Mouse (Mus musculus) hindbrain, embryonic 10.5 days (tissue): ENCODE measurements around the gene Dolpp1. TPM values are rescaled to one million over a fixed set of nuclear protein-coding genes. Genes with fewer than 3 reads are reported as not detected.
"Not testable (repeated sequence)": the region's sequence is repeated elsewhere in the genome, so short reads cannot be mapped to it uniquely, and the experiment has no call there.

Experiments
- DNase-seq: peaks from one replicate; pipeline ENCODE4 v3.0.0-alpha.2; 2017; ENCODE audit warnings: low spot score
- H3K27ac ChIP-seq: fragments of 300-500 bp; sonication (generic); 2 replicates; pipeline ENCODE4 v1.5.1; 2016; ENCODE audit warnings: mild to moderate bottlenecking, moderate library complexity
- H3K27me3 ChIP-seq: fragments of 300-500 bp; sonication (generic); 2 replicates; pipeline ENCODE4 v1.6.1; 2016; ENCODE audit warnings: mild to moderate bottlenecking; ENCODE audit not compliant: poor library complexity, insufficient read depth, severe bottlenecking
- H3K36me3 ChIP-seq: fragments of 300-500 bp; sonication (generic); 2 replicates; pipeline ENCODE4 v1.6.1; 2016; ENCODE audit warnings: mild to moderate bottlenecking, moderate library complexity
- H3K4me1 ChIP-seq: fragments of 300-500 bp; sonication (generic); replicated peaks from 2 replicates; pipeline ENCODE4 v1.6.1; 2016; ENCODE audit warnings: mild to moderate bottlenecking
- H3K4me3 ChIP-seq: fragments of 300-500 bp; sonication (generic); 2 replicates; pipeline ENCODE4 v1.5.1; 2016; ENCODE audit warnings: mild to moderate bottlenecking, moderate library complexity
- H3K9me3 ChIP-seq: fragments of 300-500 bp; sonication (generic); 2 replicates; pipeline ENCODE4 v1.6.1; 2016; ENCODE audit warnings: mild to moderate bottlenecking, moderate library complexity
- WGBS: fragments of 180-500 bp; shearing (Covaris S2); methylation state at CpG from one replicate; pipeline ENCODE4 v1.1.7; 2016; 5-methylcytosine and 5-hydroxymethylcytosine counted together
- polyA plus RNA-seq: library from polyadenylated mRNA; unstranded; fragments of >200 nt; fragmentation: Nextera tagmentation; extraction: Ambion mirVana; gene quantifications from 2 replicates; pipeline ENCODE4 v1.2.1, GENCODE M21; 2016

Gene Dolpp1
- polyA plus RNA-seq, 1 experiment from 2014 or later, result 52.9 TPM

DNA sequence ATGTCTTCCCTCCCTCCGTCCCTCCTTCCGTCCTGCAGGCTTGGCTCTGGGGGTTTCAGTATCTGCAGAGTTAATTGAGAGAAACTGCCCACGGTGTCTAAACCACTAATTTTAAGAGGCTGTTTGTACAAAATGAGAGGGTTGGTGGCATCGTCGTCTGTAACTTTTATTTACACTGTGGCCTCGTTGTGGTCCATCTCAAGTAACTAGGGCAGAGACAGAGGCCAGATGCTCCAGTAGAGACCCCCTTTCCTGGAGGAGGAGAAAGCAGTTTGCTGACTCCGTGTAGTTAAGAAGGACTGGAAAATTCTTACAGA, 24.6 kb downstream of the Dolpp1 start:
- no peak for DNase-seq
- Histone ChIP-seq H3K9me3 (no peaks in the 10 kb centered on the region), H3K27ac (peak overlapping the region; percentile 97), H3K27me3 (peaks cover 17% of the 10 kb centered on the region), H3K4me1 (peaks cover 60% of the 10 kb centered on the region), H3K36me3 (peaks cover 16% of the 10 kb centered on the region), H3K4me3 (peak overlapping the region; percentile 94)
- under 1% methylated on average over 7 of the region's 7 CpGs for WGBS

- Histone ChIP-seq H3K27me3 (peaks cover 17% of the 10 kb centered on the region), H3K4me1 (peaks cover 60% of the 10 kb centered on the region), H3K27ac (peak overlapping the region; percentile 97), H3K4me3 (peak overlapping the region; percentile 94), H3K36me3 (peaks cover 14% of the 10 kb centered on the region)
- DNase-seq, H3K9me3 ChIP-seq: not testable (repeated sequence)
- WGBS, result 85% methylated on average over 6 of the region's 6 CpGs
Observed at GRCm38 (mm10) chr2:30417154-30417553, 25.1 kb downstream of the Dolpp1 start.

GRCm38 (mm10) chr2:30417595-30418165, 25.6 kb downstream of the Dolpp1 start:
- Histone ChIP-seq H3K27me3 (peaks cover 17% of the 10 kb centered on the region), H3K27ac (no peak overlapping the region; the same call in 1 of the 2 replicates), H3K36me3 (peaks cover 9% of the 10 kb centered on the region; the same call in 1 of the 2 replicates), H3K4me1 (peaks cover 60% of the 10 kb centered on the region), H3K4me3 (peak overlapping the region; percentile 94), H3K9me3 (no peaks in the 10 kb centered on the region)
- no peak for DNase-seq
- 83% methylated on average over 5 of the region's 5 CpGs for WGBS

DNA sequence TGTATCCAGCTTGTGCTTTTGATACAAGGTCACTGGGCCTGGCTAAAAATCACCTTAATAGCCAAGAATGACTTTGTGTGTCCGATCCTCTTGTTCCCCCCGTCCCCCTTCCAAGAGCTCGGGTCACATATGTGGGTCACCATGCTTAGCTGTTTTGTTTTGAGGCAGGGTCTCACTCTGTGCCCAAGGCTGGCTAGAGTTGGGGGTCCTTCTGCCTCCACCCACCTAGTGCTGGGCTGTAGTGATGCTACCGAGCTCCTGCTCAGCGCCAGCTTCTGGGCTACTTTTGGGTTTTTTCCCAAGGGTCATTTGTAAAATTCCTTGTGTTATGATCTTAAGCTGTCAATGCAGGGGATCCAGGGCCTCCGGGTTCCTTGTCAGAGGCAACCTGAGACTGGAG, 26.2 kb downstream of the Dolpp1 start:
- H3K4me3 ChIP-seq, result peak overlapping the region; percentile 23
- no peak for DNase-seq
- peaks cover 9% of the 10 kb centered on the region; the same call in 1 of the 2 replicates for H3K36me3 ChIP-seq
- peaks cover 59% of the 10 kb centered on the region for H3K4me1 ChIP-seq
- H3K27me3 ChIP-seq, result peaks cover 17% of the 10 kb centered on the region
- 76% methylated on average over 6 of the region's 6 CpGs for WGBS
- H3K27ac ChIP-seq, result no peak overlapping the region
- H3K9me3 ChIP-seq, result no peaks in the 10 kb centered on the region

- H3K4me1 ChIP-seq, result peaks cover 50% of the 10 kb centered on the region
- WGBS, result 28% methylated on average over 10 of the region's 10 CpGs
- peak overlapping the region; percentile 74 for H3K27ac ChIP-seq
- peaks cover 13% of the 10 kb centered on the region for H3K36me3 ChIP-seq
- peak; percentile 35 for DNase-seq
- H3K4me3 ChIP-seq, result peak overlapping the region; percentile 18; the same call in 1 of the 2 replicates
- no peaks in the 10 kb centered on the region for H3K9me3 ChIP-seq
- peaks cover 9% of the 10 kb centered on the region for H3K27me3 ChIP-seq
Observed at GRCm38 (mm10) chr2:30419112-30419511, 27.1 kb downstream of the Dolpp1 start.

GRCm38 (mm10) chr2:30421432-30421831, 29.4 kb downstream of the Dolpp1 start:
- Histone ChIP-seq H3K27me3 (no peaks in the 10 kb centered on the region), H3K36me3 (peaks cover 21% of the 10 kb centered on the region), H3K4me1 (peaks cover 30% of the 10 kb centered on the region), H3K4me3 (no peak overlapping the region), H3K27ac (no peak overlapping the region), H3K9me3 (no peaks in the 10 kb centered on the region)
- WGBS, result 77% methylated on average over 4 of the region's 4 CpGs
- DNase-seq, result no peak

DNA sequence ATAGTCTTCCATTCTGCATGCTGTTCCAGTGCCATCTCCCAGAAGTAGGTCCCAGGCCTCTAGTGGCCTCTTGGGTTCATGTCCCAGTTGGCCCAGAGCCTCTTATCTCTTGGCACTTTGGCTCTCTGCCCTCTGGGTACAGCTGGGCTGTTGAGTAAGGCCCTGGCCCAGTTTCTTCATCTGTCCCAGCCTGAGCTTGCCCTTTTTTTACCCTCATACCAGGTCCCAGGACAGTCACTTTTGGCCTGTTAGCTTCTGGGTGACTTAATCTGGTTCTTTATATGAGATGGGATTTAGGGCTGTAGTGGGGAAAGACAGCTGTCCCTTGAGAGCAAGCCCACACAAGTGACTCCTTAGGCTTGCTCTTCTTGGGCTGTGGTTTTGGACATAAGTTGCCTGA, 37.1 kb downstream of the Dolpp1 start:
- no peak overlapping the region for H3K4me3 ChIP-seq
- no peaks in the 10 kb centered on the region for H3K9me3 ChIP-seq
- DNase-seq, result no peak
- peaks cover 85% of the 10 kb centered on the region for H3K36me3 ChIP-seq
- H3K27me3 ChIP-seq, result no peaks in the 10 kb centered on the region
- H3K27ac ChIP-seq, result no peak overlapping the region
- H3K4me1 ChIP-seq, result no peaks in the 10 kb centered on the region

DNA sequence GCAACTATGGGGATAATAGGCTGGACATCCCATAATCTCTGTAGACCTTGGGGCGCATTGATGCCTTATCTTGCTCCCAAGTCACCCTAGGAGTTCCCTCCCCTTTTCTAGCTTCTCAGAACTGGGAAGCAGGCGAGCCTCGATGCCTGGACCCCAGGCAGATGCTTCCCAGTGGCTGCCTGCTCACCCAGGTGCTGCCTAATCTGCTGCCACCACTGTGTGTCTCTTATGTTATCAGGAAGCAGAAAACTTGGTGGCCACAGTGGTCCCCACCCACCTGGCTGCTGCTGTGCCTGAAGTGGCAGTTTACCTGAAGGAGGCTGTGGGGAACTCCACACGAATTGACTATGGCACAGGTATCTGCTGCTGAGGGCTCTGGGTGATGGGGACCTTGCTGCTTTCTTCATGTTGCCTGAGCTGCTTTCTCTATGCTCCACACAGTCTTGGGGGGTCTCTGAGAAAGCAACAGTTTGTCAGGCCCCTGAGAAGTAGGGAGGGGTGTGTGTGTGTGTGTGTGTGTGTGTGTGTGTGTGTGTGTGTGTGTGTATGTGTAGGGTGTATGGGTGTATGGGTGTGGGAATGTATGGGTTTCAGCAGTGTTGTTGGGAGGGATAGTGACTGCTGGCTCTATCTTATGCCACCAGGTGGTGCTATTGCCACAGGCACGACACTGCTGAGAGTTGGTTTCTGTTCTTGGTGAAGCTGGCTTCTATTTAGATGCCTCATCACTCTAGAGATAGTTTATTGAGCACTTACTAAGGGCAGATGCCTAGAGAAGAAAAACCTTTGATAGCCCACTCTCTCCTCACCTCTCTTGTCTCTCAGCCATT, 43.5 kb downstream of the Dolpp1 start:
- Histone ChIP-seq H3K27me3 (no peaks in the 10 kb centered on the region), H3K27ac (no peak overlapping the region), H3K36me3 (peaks cover 89% of the 10 kb centered on the region), H3K9me3 (no peaks in the 10 kb centered on the region), H3K4me3 (no peak overlapping the region), H3K4me1 (peaks cover 14% of the 10 kb centered on the region)
- WGBS, result 55% methylated on average over 5 of the region's 5 CpGs
- DNase-seq, result peak; percentile 75

DNA sequence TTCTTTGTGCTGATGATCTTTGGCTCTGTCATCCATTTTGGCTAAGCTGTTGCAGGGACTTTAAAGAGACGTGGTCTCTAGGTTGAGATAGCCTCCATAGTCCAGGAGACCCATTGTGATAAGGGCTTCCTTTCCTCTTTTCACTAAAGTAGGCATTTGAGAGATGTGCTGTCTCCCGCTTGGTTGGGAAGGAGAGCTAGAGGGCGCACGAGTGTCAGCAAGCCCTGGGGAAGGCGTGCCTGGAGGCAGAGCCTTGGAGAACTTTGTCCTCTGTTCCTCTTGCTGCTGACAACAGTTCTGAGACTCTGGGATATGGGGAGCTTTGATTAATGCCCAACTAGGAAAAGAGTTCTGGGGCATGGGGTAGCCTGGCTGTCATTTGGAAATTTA, 44.1 kb downstream of the Dolpp1 start:
- Histone ChIP-seq H3K4me1 (peaks cover 21% of the 10 kb centered on the region), H3K36me3 (peaks cover 82% of the 10 kb centered on the region), H3K27ac (peak overlapping the region; percentile 30; the same call in 1 of the 2 replicates), H3K4me3 (no peak overlapping the region), H3K27me3 (no peaks in the 10 kb centered on the region), H3K9me3 (no peaks in the 10 kb centered on the region)
- DNase-seq, result no peak
- WGBS, result 85% methylated on average over 5 of the region's 5 CpGs

DNA sequence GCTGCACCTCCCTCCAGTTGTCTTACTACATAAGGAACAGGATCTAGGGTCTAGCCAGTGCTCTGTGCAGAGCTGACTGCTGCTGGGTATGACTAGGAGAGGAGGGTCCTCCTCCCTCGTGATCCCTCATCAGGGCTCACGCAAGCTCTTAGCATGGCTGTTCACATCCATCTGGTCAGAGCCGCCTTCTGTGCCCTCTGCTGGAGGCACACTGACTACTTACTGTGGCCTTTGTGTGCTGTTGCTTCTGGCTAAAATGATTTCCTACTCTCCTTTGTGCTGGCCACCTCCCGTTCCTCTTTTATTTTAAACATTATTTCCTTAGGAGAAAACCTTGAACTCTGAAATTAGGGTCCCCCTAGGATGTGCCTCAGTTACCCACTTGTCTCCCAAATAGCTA, 44.8 kb downstream of the Dolpp1 start:
- peaks cover 27% of the 10 kb centered on the region for H3K4me1 ChIP-seq
- no peak for DNase-seq
- H3K4me3 ChIP-seq, result no peak overlapping the region
- peaks cover 76% of the 10 kb centered on the region for H3K36me3 ChIP-seq
- WGBS, result 79% methylated on average over 4 of the region's 4 CpGs
- H3K9me3 ChIP-seq, result no peaks in the 10 kb centered on the region
- H3K27me3 ChIP-seq, result no peaks in the 10 kb centered on the region
- no peak overlapping the region for H3K27ac ChIP-seq

DNA sequence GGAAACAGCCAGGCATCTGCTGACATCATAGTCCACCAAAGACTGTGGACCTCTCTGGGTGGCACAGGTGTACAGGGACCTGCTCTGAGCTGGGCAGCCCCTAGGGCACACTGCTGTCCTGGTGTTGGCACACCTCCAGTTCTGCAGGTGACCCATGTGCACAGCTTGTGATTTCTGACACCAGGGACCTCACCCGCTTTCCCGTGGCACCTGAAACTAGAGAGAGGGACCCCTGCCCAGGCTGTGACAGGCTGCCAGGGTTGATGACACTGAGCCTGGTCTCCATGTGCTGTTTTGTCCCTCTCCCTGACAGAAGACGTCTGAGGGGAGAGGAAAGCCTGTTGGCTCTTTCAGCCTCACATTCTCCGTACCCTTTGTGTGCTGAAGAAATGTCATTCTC, 45.7 kb downstream of the Dolpp1 start:
- H3K9me3 ChIP-seq, result no peaks in the 10 kb centered on the region
- DNase-seq, result no peak
- 91% methylated on average over 4 of the region's 4 CpGs for WGBS
- no peak overlapping the region for H3K4me3 ChIP-seq
- H3K27ac ChIP-seq, result no peak overlapping the region
- no peaks in the 10 kb centered on the region for H3K27me3 ChIP-seq
- peaks cover 37% of the 10 kb centered on the region for H3K4me1 ChIP-seq
- H3K36me3 ChIP-seq, result peaks cover 71% of the 10 kb centered on the region

DNA sequence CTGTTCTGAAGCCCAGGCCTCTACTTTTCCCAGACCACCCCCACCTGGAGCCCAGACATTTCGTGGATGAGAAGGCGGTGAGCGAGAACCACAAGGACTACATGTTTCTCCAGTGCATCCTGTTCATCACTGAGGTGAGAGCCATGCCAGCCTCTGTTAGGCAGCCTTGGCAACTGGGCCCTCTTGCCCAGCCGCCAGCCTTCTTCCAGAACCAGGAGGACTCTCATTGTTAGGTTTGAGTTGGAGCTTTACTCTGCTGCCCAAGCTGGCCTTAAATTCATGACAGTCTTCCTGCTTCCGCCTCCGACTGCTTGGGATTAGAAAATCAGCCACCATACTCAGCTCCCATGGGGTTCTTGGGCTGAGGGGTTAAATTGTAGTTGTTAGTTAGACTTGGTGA, 47.6 kb downstream of the Dolpp1 start:
- no peak for DNase-seq
- Histone ChIP-seq H3K9me3 (no peaks in the 10 kb centered on the region), H3K36me3 (peaks cover 70% of the 10 kb centered on the region), H3K27ac (0 out of 2 replicates have a peak overlapping the region, but pooled peaks have one; percentile 3), H3K27me3 (no peaks in the 10 kb centered on the region), H3K4me1 (peaks cover 55% of the 10 kb centered on the region), H3K4me3 (no peak overlapping the region)
- WGBS, result 92% methylated on average over 6 of the region's 6 CpGs

- Histone ChIP-seq H3K36me3 (peaks cover 71% of the 10 kb centered on the region), H3K27ac (peak overlapping the region; percentile 98), H3K4me3 (no peak overlapping the region), H3K27me3 (no peaks in the 10 kb centered on the region), H3K4me1 (peaks cover 62% of the 10 kb centered on the region), H3K9me3 (no peaks in the 10 kb centered on the region)
- WGBS, result 77% methylated on average over 3 of the region's 3 CpGs
- DNase-seq, result no peak
Observed at GRCm38 (mm10) chr2:30440211-30440700, 48.2 kb downstream of the Dolpp1 start.
